Mouse (Mus musculus): ENCODE results near the gene Pdap1. TPM values are rescaled to one million over a fixed set of nuclear protein-coding genes. Genes with fewer than 3 reads are reported as not detected.
"Not testable (repeated sequence)": the region's sequence is repeated elsewhere in the genome, so short reads cannot be mapped to it uniquely, and the experiment has no call there.

Gene Pdap1
- total RNA-seq, 2 experiments from 2014 or later: 12.3 to 23.2 TPM

DNA sequence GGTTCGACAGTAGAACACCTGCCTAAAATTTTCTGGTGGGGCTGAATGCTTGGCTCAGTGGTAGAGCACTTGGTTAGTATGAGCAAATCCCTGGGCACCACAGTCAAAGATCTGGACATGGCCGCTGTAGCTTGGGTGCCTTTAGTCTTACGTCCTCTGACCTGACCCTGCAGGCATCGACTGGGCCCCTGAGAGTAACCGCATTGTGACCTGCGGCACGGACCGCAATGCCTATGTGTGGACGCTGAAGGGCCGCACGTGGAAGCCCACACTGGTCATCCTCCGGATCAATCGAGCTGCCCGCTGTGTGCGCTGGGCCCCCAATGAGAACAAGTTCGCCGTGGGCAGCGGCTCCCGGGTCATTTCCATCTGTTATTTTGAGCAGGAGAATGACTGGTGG is 16.6 kb downstream of the Pdap1 start:
- ATAC-seq (replicated peaks; ENCODE audit: low FRiP score, poor library complexity, severe bottlenecking): no peak

DNA sequence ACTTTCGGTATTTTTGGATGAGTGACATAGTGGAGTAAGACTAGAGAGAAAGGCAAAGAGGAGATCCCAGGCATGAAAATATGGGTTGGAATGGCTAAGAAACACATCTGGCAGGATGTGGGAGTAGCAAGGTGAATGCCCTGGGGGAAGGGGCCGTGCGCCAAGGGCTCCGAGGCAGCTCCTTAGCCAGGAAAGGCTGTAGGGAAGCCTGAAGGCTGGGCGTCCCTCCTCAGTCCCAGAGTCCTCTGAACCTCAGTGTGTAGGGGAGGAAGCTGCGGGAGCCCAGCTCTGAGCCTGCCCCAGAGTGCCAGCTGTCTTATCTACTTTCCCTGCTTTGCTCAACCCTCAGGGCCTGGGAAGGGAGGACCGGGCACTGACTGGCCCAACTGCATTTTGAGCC is 19.1 kb downstream of the Pdap1 start:
- no peak for ATAC-seq (replicated peaks; ENCODE audit: low FRiP score, poor library complexity, severe bottlenecking)

DNA sequence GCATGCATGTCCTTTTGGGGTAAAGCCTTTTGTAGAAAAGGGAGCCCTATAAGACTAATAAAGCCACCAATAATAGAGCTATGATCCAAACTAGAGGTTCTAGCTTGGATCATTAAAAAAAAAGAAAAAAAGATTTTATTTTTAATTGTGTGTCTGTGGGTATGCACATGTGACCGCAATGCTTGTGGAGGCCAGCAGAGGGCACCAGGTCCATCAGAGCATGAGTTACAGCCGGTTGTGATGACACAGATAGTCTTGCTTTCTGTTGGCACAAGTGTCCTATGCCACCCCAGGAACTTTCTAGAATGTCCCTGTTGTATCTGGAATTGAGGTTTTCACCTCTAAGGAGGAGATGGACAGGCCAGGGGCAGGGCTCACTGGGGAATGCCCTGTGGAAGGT is 20.7 kb downstream of the Pdap1 start:
- peak; percentile 58; the same call in 1 of the 2 replicates for ATAC-seq (replicated peaks; ENCODE audit: low FRiP score, poor library complexity, severe bottlenecking)

DNA sequence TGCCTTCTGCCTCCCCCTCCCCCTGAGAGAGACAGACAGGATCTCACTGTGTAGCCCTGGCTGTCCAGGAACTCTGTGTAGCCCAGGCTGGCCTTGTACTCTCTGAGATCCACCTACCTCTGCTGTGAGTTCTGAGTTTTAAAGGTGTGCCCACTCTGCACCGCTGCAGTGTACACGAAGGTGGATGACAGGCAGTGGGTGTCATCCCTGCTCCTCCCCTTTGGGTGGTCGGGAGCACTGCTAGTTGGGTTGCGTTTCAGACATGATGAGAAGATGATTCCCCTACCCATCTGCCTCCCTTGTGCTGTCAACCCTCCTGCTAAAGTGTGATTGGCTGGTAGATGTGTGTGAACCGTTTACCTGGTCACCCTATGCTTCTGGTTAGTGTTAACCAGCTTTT is 21.6 kb downstream of the Pdap1 start:
- ATAC-seq (replicated peaks; ENCODE audit: low FRiP score, poor library complexity, severe bottlenecking): no peak

DNA sequence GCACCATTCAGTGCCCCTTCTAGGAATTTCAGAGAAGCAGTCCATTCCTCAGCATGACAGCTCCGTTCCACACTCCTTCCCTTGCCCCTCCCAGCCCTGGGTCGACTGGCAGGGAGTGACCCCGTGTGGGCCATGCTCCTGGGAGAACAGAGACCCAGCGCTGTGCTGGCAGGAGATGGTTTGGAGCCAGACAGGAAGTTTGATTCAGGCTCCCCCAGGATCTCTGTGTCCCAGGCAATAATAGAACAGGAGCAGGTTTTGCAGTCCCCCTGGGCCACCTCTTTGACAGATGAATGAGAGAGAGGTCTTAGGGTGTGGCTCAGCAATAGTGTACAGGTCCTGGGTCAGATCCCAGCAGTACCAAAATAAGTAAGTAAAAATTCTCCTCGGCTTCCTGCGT is 22.0 kb downstream of the Pdap1 start:
- ATAC-seq (replicated peaks; ENCODE audit: low FRiP score, poor library complexity, severe bottlenecking): no peak

DNA sequence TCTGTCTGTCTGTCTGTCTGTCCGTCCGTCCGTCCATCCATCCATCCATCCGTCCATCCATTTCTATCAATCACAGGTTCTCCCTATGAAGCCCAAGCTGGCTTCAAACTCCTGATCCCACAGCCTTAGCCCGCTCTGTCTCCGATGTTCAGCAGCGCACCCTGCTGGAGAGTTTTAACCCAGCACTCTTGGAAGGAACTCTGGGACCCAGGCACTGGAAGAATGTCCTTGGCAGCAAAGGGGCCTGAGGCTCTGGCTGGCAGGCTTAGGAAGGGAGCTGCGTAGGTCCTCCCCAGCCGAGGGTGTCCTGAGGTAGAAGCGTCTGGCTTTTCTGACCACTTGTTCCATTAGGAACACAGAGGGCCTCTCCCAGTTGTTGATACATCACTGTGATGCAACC is 23.1 kb downstream of the Pdap1 start:
- ATAC-seq (replicated peaks; ENCODE audit: low FRiP score, poor library complexity, severe bottlenecking): peak; percentile 76

DNA sequence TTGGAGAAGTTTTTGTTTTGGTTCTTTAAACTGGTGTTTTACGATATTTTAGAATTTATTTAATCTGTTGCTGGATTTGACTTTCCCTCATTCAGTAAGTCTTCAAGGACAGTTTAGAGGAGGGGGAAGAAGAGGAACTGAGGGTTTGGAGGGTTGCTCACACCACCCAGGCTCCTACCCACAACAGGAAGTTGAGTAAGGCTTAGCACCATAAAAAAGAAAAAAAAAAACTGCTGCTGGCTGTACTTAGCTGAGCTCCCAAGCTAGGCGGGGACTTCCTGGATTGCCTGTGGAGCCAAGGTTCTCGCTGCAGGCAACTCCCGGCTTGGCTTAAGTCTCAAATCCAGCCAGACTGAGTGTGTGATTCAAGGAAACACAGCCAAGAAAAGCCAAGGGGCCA is 23.7 kb downstream of the Pdap1 start:
- no peak for ATAC-seq (replicated peaks; ENCODE audit: low FRiP score, poor library complexity, severe bottlenecking)

DNA sequence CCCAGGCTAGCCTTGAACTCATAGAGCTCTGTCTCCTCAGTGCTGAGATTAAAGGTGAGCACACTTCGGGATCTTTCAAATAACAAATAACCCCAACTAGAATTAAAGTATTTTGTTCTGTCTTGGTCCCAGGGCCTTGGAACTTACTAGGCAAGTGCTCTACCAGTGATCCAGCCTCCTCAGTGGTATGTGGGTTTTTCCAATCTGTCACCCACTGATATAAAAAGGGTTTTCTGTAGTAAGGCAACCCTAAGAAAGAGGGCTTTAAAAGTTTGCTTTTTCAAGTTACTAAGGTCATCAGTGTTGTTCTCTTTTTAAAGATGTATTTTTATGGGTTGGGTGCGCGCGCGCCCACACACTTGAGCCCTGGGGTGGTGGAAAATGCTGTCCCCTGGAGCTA is 24.3 kb downstream of the Pdap1 start:
- no peak for ATAC-seq (replicated peaks; ENCODE audit: low FRiP score, poor library complexity, severe bottlenecking)

DNA sequence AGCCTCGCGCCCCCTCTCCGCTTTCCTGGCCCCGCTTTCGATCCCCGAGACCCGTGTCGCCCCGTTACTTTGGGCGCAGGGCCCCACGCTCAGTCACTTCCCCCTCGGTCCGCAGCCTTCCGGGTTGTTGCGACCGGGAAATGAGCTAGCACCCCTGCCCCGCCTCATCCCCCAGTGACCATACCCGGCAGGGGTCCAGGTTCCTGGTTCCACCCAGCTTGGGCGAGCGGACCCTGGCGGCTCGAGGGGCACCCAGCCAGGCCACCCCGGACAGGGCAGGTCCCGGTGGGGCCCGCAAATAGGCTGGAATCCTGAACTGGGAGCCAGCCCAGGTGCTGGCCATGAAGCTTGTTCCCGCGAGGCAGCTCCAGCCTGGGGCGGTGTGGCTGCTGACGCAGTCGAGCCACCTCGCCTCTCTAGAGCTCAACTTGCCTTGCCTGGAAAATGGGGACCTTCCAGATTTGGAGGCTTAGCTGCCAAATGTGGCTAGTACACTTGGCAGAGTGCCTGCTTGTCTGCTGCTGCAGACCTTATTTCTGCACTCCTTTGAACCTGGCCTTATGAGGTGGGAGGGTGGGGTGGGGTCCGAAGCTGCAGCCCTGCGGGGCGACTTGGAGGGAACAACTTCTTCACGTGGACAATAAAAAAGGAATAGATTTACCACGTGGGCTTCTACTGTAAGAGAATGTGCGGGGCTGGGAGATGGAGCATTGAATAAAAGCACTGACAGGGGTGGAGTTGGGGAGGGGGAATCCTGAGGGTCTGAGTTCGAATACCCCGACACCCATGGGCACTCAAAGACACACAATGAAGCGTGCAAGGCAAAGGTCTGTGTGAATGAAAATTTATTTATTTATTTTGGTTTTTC is 25.2 kb downstream of the Pdap1 start:
- ATAC-seq (replicated peaks; ENCODE audit: low FRiP score, poor library complexity, severe bottlenecking): no peak

DNA sequence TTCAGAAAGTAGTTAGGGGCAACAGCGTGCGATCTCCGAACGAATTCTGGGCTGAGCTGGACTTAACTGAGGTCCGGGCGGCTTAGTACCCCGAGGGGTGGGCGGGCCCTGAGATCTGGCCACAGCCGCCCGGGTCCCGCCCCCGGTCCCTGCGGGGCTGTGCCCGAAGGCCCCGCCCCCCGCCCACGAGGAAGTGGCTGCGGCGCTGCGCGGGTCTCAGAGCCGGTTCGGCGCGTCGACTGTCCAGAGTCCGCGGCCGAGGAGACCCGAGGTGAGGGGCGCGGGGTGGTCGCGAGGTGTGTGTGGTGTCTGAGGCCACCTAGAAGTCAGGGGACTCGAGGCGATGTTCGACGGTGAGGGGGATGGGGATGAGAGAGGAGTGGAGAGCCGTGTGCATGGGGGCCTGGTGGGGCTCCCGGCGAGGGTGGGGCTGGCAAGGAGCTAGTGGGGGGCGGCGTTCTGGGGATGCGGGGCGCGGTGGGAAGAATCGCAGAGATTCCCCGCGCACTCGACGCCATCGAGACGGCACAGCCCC is 25.9 kb downstream of the Pdap1 start, which contains the start of gene Arpc1b:
Gene Arpc1b (plus strand): TSS at position 145 of the 535 bp plus-strand sequence.
- ATAC-seq (replicated peaks; ENCODE audit: low FRiP score, poor library complexity, severe bottlenecking): no peak

DNA sequence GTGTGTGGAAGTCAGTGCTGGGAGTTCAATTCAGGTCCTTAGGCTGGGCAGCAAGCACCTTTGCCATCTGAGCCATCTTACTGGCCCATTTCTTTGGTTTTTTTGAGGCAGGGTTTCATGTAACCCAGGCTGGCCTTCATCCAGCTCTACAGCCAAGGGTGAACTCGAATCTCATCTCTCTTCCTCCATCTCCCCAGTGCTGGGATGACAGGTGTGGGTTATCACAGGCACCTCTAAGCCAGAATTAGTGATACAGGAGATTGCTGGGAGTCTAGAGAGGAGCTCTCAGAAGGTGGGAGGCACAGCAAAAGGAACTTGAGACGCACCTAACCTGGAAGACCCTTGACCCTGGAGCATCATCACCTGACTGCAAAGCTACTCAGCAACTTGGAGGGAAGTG is 26.6 kb downstream of the Pdap1 start:
- ATAC-seq (replicated peaks; ENCODE audit: low FRiP score, poor library complexity, severe bottlenecking): no peak

DNA sequence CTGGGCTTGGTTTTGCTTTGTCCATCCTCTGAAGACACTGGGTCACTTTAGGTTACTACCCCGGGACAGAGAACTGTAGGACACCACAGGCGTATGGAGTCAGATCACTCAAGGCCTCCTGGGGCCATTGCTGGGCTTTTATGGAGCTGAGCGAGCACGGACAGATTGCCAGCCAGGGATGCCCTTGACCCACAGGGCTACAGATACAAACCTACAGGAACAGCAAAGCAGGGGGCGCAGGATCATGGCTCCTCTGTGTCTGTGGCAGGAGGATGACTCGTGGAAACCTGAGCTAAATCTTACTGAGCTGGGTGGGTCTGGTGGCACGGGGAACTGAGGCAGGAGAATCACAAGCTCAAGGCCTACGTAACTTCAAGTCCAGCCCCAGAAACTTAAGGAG is 27.5 kb downstream of the Pdap1 start:
- ATAC-seq (replicated peaks; ENCODE audit: low FRiP score, poor library complexity, severe bottlenecking): no peak

DNA sequence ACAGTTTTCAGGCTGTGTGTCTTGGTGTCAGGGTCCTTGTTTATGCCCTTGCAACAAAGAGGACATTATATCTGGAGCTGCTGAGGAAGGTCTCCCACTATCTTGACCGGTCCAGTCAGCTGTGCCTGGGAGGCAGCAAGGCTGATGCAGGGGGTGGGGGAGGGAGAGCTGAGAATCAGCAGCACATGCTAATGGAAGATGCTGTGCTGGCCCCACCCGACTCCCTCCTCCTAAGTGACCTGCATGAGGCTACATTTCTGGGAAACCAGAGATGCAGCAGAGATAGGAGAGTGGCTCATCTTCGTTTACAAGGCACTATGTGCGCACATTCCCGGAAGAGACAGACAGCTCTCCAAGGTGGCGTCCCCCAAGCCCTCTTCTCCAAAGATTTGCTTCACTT is 29.6 kb downstream of the Pdap1 start:
- ATAC-seq (replicated peaks; ENCODE audit: low FRiP score, poor library complexity, severe bottlenecking): 0 out of 2 replicates have a peak, but pooled peaks have one; percentile 26

DNA sequence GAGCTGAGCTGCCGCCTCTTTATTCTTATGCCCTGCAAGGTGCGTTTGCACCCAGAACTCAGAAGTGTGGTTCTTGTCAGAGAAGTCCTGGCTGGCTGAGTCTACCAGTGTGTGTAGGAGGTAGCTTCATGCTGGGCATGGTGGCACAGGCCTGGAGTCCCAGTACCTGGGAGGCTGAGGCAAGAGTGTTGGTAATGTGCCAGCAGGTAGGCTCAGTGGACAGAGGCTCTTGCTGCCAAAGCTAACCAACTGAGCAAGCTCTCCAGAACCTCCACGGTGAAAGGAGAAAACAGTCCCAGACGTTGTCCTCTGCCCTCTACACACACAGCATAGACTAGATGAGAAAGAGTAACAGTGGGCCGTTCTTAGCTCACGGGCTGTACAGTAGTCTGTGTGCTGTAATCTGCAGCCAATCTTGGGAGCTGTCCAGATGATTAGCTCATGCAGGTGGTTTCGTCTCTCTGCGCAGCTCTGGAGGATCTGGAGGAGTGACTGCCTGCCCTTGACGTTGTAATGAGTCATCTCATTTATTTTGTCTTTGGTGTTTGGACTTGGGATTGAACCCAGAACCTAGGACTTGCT is 34.3 kb downstream of the Pdap1 start:
- no peak for ATAC-seq (replicated peaks; ENCODE audit: low FRiP score, poor library complexity, severe bottlenecking)

DNA sequence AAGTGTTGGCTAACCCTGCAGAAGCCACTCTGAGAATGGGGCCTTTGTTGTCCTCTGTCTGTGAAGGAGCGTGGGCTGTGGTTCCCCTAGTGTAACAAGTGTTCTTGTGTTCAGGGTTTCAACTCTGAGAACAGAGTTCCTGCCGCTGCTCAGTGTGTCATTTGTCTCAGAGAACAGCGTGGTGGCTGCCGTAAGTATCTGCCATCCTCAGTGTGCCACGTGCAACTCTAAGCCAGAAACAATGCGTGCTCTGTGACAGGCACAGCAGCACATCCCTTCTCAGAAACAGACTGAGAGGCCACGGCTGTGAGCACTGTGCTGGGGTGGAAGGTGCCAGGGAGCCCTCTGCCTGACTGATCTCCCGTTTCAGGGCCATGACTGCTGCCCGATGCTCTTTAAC is 35.7 kb downstream of the Pdap1 start:
- ATAC-seq (replicated peaks; ENCODE audit: low FRiP score, poor library complexity, severe bottlenecking): no peak

DNA sequence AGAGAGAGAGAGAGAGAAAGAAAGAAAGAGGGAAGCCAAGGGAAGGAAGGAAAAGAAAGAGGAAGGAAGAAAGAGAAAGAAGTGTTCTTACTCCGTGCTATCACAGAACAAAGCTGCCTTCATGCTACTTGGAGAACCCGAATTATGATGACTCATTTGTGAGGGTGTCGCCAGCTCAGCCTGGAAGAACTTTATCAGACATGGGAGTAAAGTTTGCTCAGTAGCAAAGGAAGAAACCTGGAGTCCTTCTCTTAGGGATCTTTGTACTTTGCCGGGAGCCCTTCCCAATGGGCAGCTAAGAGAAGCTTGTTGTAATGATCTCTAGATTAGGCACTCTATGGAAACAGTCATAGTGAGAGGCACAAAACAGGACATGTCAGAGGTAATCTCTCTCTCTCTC is 37.3 kb downstream of the Pdap1 start:
- no peak for ATAC-seq (replicated peaks; ENCODE audit: low FRiP score, poor library complexity, severe bottlenecking)

DNA sequence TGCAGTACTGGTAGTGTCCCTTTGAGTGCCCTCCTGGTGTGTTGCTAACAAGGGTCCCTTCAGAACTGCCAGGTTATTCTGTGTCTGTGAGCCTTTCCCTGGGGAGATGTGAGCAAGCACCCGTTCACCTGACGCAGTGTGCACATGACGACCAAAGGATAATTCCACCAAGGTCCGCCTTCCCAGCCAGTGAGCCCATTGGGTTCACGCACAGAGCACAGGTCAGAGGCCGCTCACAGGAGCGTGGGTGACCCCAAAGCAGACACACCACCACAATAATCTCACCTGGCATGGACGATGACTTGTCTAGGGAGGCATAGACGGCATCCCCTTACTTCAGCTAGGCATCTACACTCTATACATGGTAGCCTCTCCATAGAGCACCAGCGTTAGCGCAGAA is 38.6 kb downstream of the Pdap1 start:
- ATAC-seq (replicated peaks; ENCODE audit: low FRiP score, poor library complexity, severe bottlenecking): not testable (repeated sequence)

DNA sequence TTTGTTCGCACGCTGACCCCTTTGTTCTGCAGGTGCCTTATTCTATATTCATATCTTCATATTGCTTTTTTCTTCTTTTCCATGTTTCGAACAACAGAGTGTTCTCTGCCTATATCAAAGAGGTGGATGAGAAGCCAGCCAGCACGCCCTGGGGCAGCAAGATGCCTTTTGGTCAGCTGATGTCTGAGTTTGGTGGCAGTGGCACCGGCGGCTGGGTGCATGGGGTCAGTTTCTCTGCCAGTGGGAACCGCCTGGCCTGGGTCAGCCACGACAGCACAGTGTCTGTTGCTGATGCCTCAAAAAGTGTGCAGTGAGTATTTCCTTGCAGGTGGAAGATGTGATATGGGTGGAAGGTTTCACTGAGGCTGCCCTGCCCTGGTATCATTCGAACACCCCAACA is 39.1 kb downstream of the Pdap1 start:
- no peak for ATAC-seq (replicated peaks; ENCODE audit: low FRiP score, poor library complexity, severe bottlenecking)

DNA sequence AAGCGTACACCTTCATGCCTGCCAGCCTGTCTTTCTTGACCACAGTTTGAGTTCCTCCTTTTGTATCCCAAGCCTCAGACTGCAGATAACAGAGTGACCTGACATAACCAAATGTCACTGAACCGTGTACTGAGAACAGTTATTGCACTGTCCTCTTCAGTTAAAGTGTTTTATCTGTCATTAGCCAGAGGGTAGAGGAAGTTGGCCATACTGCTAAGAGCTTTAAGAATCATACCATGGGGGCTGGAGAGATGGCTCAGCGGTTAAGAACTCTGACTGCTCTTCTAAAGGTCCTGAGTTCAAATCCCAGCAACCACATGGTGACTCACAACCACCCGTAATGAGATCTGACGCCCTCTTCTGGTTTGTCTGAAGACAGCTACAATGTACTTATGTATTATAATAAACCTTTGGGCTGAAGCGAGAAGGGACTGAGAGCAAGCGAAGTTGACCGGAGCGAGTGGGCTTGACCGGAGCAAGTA is 41.7 kb downstream of the Pdap1 start:
- ATAC-seq (replicated peaks; ENCODE audit: low FRiP score, poor library complexity, severe bottlenecking): no peak

DNA sequence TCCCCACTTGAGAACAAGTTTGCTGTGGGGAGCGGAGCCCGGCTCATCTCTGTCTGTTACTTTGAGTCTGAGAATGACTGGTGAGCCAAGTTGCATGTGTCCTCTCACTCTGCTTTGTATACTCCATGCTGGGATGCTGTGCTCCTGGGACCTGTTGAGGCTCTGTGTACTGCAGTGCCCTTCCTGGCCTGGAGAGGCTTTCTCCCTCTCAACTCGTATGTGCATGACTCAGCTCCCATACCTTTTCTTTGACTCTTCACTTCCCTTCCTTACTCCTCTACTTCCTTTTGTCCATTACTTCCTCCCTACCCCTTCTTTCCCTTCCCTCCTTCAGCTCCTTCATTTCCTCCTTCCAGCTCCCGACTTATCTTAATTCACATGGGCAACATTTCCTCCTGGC is 43.8 kb downstream of the Pdap1 start:
- no peak for ATAC-seq (replicated peaks; ENCODE audit: low FRiP score, poor library complexity, severe bottlenecking)

DNA sequence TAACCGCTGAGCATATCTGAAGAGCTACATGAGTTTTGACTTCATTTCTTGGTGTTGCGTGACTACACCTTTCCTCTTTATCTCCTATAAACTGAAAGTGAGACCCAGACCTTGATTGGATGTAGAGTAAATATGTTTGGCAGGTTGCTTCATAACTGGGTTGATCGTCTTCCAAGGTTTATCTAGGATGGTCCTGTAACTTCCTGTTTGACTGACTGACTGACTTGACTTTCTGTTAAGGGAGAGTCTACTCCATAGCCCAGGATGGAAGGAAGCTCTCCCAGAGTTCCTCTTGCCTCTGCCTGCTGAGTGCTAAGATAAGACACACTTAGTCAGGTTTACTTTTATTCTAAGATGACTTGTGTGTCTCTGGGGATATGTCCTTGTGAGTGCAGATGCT is 50.2 kb downstream of the Pdap1 start:
- ATAC-seq (replicated peaks; ENCODE audit: low FRiP score, poor library complexity, severe bottlenecking): no peak

All from erythroblast, adult 5-6 weeks (primary cell).